Mouse (Mus musculus): ENCODE measurements around the gene Taf12.

GRCm38 (mm10) chr4:132263313-132263712, 10.9 kb upstream of the Taf12 start:
- TF ChIP-seq CTCF (IDR thresholded peaks at IDR 0.05; ENCODE audit: low read depth), result no peak
- no peak for TF ChIP-seq EP300 (IDR thresholded peaks at IDR 0.05; ENCODE audit: low read depth)

Measured in liver, postnatal 0 days (tissue).